Mouse (Mus musculus) lung, embryonic 14.5 days (tissue): ENCODE data around the gene Slc35e4. TPM values are rescaled to one million over a fixed set of nuclear protein-coding genes. Genes with fewer than 3 reads are reported as not detected.

Experiments used
- ATAC-seq: fragments of 200-750 bp; cut with Nextera tagmentation; 2 replicates; pipeline ENCODE4 v1.8.0; 2017; ENCODE audit warnings: mild to moderate bottlenecking, moderate TSS enrichment, moderate library complexity; ENCODE audit not compliant: insufficient read depth
- DNase-seq: peaks from one replicate; pipeline ENCODE4 v3.0.0-alpha.2; 2015
- H3K27ac ChIP-seq: fragments of 300-500 bp; sonication (generic); 2 replicates; pipeline ENCODE4 v1.5.1; 2014; ENCODE audit warnings: low read depth, mild to moderate bottlenecking, moderate library complexity
- H3K27me3 ChIP-seq: fragments of 300-500 bp; sonication (generic); 2 replicates; pipeline ENCODE4 v1.6.1; 2014; ENCODE audit warnings: low read length, control low read depth; ENCODE audit not compliant: insufficient read depth
- H3K36me3 ChIP-seq: fragments of 300-500 bp; sonication (generic); 2 replicates; pipeline ENCODE4 v1.6.1; 2014; ENCODE audit warnings: control low read depth; ENCODE audit not compliant: insufficient read depth
- H3K4me1 ChIP-seq: fragments of 300-500 bp; sonication (generic); 2 replicates; pipeline ENCODE4 v1.6.1; 2014; ENCODE audit warnings: antibody characterized with exemption, control low read depth; ENCODE audit not compliant: insufficient read depth
- H3K4me2 ChIP-seq: fragments of 300-500 bp; sonication (generic); 2 replicates; pipeline ENCODE4 v1.6.1; 2014; ENCODE audit warnings: mild to moderate bottlenecking
- H3K4me3 ChIP-seq: fragments of 300-500 bp; sonication (generic); 2 replicates; pipeline ENCODE4 v1.5.1; 2014; ENCODE audit warnings: low read depth, low read length
- H3K9ac ChIP-seq: fragments of 300-500 bp; sonication (generic); 2 replicates; pipeline ENCODE4 v1.6.1; 2014
- H3K9me3 ChIP-seq: fragments of 300-500 bp; sonication (generic); 2 replicates; pipeline ENCODE4 v1.6.1; 2016; ENCODE audit warnings: low read depth, low read length, control low read depth
- CTCF ChIP-seq: IDR thresholded peaks from 2 replicates; pipeline ENCODE4 v1.5.1; 2016; ENCODE audit warnings: antibody characterized with exemption, low read depth
- WGBS: fragments of 180-500 bp; shearing (Covaris S2); extraction: QIAGEN DNeasy Blood & Tissue Kit; methylation state at CpG from one replicate; pipeline ENCODE4 v1.1.7; 2014; 5-methylcytosine and 5-hydroxymethylcytosine counted together
- polyA plus RNA-seq: library from polyadenylated mRNA; unstranded; fragments of >200 nt; fragmentation: Nextera tagmentation; extraction: Ambion mirVana; gene quantifications from 2 replicates; pipeline ENCODE4 v1.2.1, GENCODE M21; 2014

Gene Slc35e4
- polyA plus RNA-seq, 1 experiment from 2014 or later = 2.7 TPM

DNA sequence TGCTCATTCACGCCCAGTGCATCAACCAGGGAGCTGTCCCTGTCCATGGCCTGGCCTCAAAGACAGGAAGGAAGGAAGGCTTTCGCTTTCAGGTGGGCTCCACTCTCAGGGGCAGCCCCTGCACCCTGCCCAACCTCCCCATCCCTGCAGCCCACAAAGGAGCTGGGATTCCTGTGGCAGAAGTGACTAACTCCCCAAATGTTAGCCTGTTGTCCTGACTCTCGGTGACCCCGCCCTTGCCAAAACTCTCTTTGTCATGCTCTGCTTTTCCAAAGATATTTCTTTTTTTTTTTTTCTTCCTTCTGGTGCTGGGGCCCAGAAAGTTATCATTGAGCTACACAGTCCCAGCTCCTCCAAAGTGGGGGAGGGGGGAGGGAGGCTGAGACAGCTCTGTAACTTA, 5.2 kb downstream of the Slc35e4 start:
- no peak overlapping the region for H3K4me3 ChIP-seq
- 79% methylated on average over 4 of the region's 4 CpGs for WGBS
- H3K9ac ChIP-seq = no peak overlapping the region
- H3K27ac ChIP-seq = no peak overlapping the region
- H3K36me3 ChIP-seq = no peaks in the 10 kb centered on the region
- no peak overlapping the region for H3K4me2 ChIP-seq
- no peaks in the 10 kb centered on the region for H3K9me3 ChIP-seq
- DNase-seq (no peak), ATAC-seq (no peak)
- H3K27me3 ChIP-seq = 0 out of 2 replicates have a peak, but pooled peaks cover 5% of the 10 kb centered on the region
- peaks cover 10% of the 10 kb centered on the region for H3K4me1 ChIP-seq
- TF ChIP-seq CTCF = no peak

GRCm38 (mm10) chr11:3905446-3905845, 9.0 kb downstream of the Slc35e4 start:
- no peak overlapping the region for H3K4me2 ChIP-seq
- WGBS = 75% methylated on average over 1 of the region's 1 CpGs
- no peak overlapping the region for H3K9ac ChIP-seq
- H3K9me3 ChIP-seq = no peaks in the 10 kb centered on the region
- no peaks in the 10 kb centered on the region for H3K36me3 ChIP-seq
- H3K27me3 ChIP-seq = no peaks in the 10 kb centered on the region
- no peak overlapping the region for H3K4me3 ChIP-seq
- no peak for DNase-seq
- no peak overlapping the region for H3K27ac ChIP-seq
- TF ChIP-seq CTCF = no peak
- no peaks in the 10 kb centered on the region for H3K4me1 ChIP-seq
- ATAC-seq = no peak

DNA sequence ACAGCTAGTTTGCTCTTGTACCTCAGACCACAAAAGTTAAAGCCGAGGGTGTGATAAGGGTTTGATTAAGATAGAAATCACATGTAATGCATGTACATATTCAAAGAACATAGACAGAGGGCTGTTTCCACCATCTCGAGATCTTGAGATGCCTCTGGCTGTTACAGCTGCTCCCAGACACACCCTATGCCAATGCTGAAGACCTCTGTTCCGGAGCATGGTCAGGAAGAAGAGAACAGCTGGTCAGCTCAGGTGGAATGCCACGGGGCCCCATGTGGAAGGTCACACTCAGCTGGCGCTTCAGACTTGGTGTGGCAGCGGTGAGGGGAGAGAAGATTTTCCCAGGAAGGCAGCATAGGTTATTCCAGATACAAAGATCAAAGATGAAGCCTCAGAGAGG, 9.8 kb downstream of the Slc35e4 start:
- 0 out of 2 replicates have a peak, but pooled peaks cover 5% of the 10 kb centered on the region for H3K36me3 ChIP-seq
- 75% methylated on average over 6 of the region's 6 CpGs for WGBS
- H3K27me3 ChIP-seq = no peaks in the 10 kb centered on the region
- no peak overlapping the region for H3K9ac ChIP-seq
- H3K27ac ChIP-seq = no peak overlapping the region
- H3K9me3 ChIP-seq = no peaks in the 10 kb centered on the region
- H3K4me2 ChIP-seq = no peak overlapping the region
- TF ChIP-seq CTCF = no peak
- ATAC-seq (no peak), DNase-seq (no peak)
- no peak overlapping the region for H3K4me3 ChIP-seq
- H3K4me1 ChIP-seq = no peaks in the 10 kb centered on the region

GRCm38 (mm10) chr11:3903046-3903445, 11.4 kb downstream of the Slc35e4 start:
- Histone ChIP-seq H3K36me3 (0 out of 2 replicates have a peak, but pooled peaks cover 5% of the 10 kb centered on the region), H3K4me2 (no peak overlapping the region), H3K4me1 (no peaks in the 10 kb centered on the region), H3K27ac (no peak overlapping the region), H3K27me3 (no peaks in the 10 kb centered on the region), H3K9me3 (no peaks in the 10 kb centered on the region), H3K9ac (no peak overlapping the region), H3K4me3 (no peak overlapping the region)
- peak; percentile 54 for DNase-seq
- no peak for TF ChIP-seq CTCF
- no peak for ATAC-seq
- WGBS = 79% methylated on average over 5 of the region's 5 CpGs

DNA sequence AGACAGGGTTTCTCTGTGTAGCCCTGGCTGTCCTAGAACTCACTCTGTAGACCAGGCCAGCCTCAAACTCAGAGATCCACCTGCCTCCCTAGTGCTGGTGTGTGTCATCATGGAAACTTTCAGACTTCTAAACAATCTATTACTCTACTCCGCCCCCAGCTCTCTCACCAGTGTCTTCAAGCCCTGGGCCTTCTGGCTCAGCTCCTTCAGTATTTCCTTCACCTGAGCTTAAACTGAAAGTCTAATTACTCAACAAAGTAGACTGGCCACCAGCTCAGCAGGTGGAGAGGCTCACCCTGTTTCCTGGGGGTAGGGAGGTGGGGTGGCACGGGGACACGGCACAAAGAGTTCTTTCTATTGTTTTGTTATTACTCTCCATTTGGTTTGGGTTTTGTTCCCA, 11.9 kb downstream of the Slc35e4 start:
- WGBS = 85% methylated on average over 3 of the region's 3 CpGs
- Histone ChIP-seq H3K4me2 (no peak overlapping the region), H3K9ac (no peak overlapping the region), H3K4me1 (no peaks in the 10 kb centered on the region), H3K27ac (no peak overlapping the region), H3K9me3 (no peaks in the 10 kb centered on the region), H3K4me3 (no peak overlapping the region), H3K27me3 (no peaks in the 10 kb centered on the region), H3K36me3 (peaks cover 5% of the 10 kb centered on the region; the same call in 1 of the 2 replicates)
- DNase-seq (no peak), ATAC-seq (no peak)
- TF ChIP-seq CTCF = no peak

GRCm38 (mm10) chr11:3900296-3900695, 14.2 kb downstream of the Slc35e4 start:
- TF ChIP-seq CTCF = no peak
- DNase-seq = no peak
- no peaks in the 10 kb centered on the region for H3K4me1 ChIP-seq
- no peaks in the 10 kb centered on the region for H3K27me3 ChIP-seq
- 71% methylated on average over 6 of the region's 6 CpGs for WGBS
- no peak overlapping the region for H3K4me2 ChIP-seq
- no peak for ATAC-seq
- H3K4me3 ChIP-seq = no peak overlapping the region
- peaks cover 5% of the 10 kb centered on the region; the same call in 1 of the 2 replicates for H3K36me3 ChIP-seq
- H3K9me3 ChIP-seq = no peaks in the 10 kb centered on the region
- no peak overlapping the region for H3K9ac ChIP-seq
- H3K27ac ChIP-seq = no peak overlapping the region

DNA sequence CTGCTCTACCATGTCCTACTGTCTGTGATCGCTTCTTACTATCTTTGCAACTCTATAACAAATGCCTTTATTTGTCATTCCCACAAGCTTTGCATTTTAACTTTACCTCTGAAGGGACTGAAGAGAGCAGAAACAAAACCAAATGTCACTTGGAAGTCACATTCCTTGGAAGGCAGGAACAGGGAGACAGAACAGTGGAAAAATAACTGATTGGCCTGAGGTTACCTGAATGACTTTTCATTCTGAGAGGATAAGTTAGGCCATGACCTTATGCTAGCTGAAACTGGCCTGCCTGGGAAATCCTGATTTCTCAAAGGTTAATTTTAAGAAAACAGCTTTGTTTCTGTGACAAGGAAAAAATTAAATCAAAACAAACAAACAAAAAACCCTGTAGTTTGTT, 18.5 kb downstream of the Slc35e4 start:
- H3K4me1 ChIP-seq = no peaks in the 10 kb centered on the region
- WGBS = 74% methylated on average over 1 of the region's 1 CpGs
- no peak for ATAC-seq
- H3K27ac ChIP-seq = no peak overlapping the region
- no peak for DNase-seq
- H3K27me3 ChIP-seq = no peaks in the 10 kb centered on the region
- H3K36me3 ChIP-seq = peaks cover 5% of the 10 kb centered on the region; the same call in 1 of the 2 replicates
- no peak overlapping the region for H3K9ac ChIP-seq
- TF ChIP-seq CTCF = no peak
- H3K4me3 ChIP-seq = no peak overlapping the region
- no peaks in the 10 kb centered on the region for H3K9me3 ChIP-seq
- no peak overlapping the region; the same call in 1 of the 2 replicates for H3K4me2 ChIP-seq

- Histone ChIP-seq H3K9ac (peak overlapping the region; percentile 66), H3K36me3 (peaks cover 5% of the 10 kb centered on the region; the same call in 1 of the 2 replicates), H3K4me1 (no peaks in the 10 kb centered on the region), H3K27ac (peak overlapping the region; percentile 89), H3K27me3 (no peaks in the 10 kb centered on the region), H3K9me3 (no peaks in the 10 kb centered on the region), H3K4me2 (peak overlapping the region; percentile 91), H3K4me3 (peak overlapping the region; percentile 54)
- whole genome bisulfite sequencing = 2% methylated on average over 10 of the region's 10 CpGs
- DNase-seq (peak; percentile 68), ATAC-seq (no peak)
- no peak for TF ChIP-seq CTCF
Measured at GRCm38 (mm10) chr11:3895458-3895857, 19.0 kb downstream of the Slc35e4 start.
